Mouse (Mus musculus): ENCODE measurements around the gene Olfr64. TPM values are rescaled to one million over a fixed set of nuclear protein-coding genes. Genes with fewer than 3 reads are reported as not detected.

The Olfr64 gene
- not detected in 2 replicates for polyA plus RNA-seq (2012; rRNA removed; ENCODE audit: low replicate concordance)

GRCm38 (mm10) chr7:103894385-103894784 lies at the start of gene Olfr64:
Gene Olfr64, minus strand, starts transcription at chr7:103894485.

GRCm38 (mm10) chr7:103934264-103934663 lies 40.0 kb upstream of the Olfr64 start, which contains the start of gene Olfr632:
Gene Olfr632, plus strand, starts transcription at chr7:103934347.

GRCm38 (mm10) chr7:103928525-103928924 lies 34.2 kb upstream of the Olfr64 start, which contains the start of gene Olfr631:
Gene Olfr631, plus strand, starts transcription at chr7:103928825.

GRCm38 (mm10) chr7:103903187-103903586 lies 8.9 kb upstream of the Olfr64 start, which contains the start of gene Olfr65:
Gene Olfr65, plus strand, starts transcription at chr7:103903487.

GRCm38 (mm10) chr7:103886152-103886551 lies 8.1 kb downstream of the Olfr64 start, which contains the start of gene Olfr66:
Gene Olfr66, minus strand, starts transcription at chr7:103886252.

GRCm38 (mm10) chr7:103853090-103853489 lies 41.2 kb downstream of the Olfr64 start, which contains the start of gene Hbb-y:
Gene Hbb-y, minus strand, starts transcription at chr7:103853216.

GRCm38 (mm10) chr7:103843034-103843433 lies 51.3 kb downstream of the Olfr64 start, which contains the start of gene Hbb-bh1:
Gene Hbb-bh1, minus strand, starts transcription at chr7:103843164.

GRCm38 (mm10) chr7:103840268-103840667 lies 54.0 kb downstream of the Olfr64 start, which contains the start of gene Hbb-bh2:
Gene Hbb-bh2, minus strand, starts transcription at chr7:103840520.

Other genes starting within 250 kb of the Olfr64 start
- gene Olfr623, start 230.8 kb downstream of the Olfr64 start, polyA plus RNA-seq (2012; rRNA removed; ENCODE audit: low replicate concordance), result not detected in 2 replicates
- not detected in 2 replicates for gene Olfr624, start 223.3 kb downstream of the Olfr64 start, polyA plus RNA-seq (2012; rRNA removed; ENCODE audit: low replicate concordance)
- gene Olfr625-ps1, start 211.8 kb downstream of the Olfr64 start, polyA plus RNA-seq (2012; rRNA removed; ENCODE audit: low replicate concordance), result not detected in 2 replicates
- gene Olfr243, start 179.8 kb downstream of the Olfr64 start, polyA plus RNA-seq (2012; rRNA removed; ENCODE audit: low replicate concordance), result not detected in 2 replicates
- not detected in 2 replicates for gene Olfr628, start 164.1 kb downstream of the Olfr64 start, polyA plus RNA-seq (2012; rRNA removed; ENCODE audit: low replicate concordance)
- not detected in 2 replicates for gene Olfr629, start 149.5 kb downstream of the Olfr64 start, polyA plus RNA-seq (2012; rRNA removed; ENCODE audit: low replicate concordance)
- gene Olfr630, start 137.2 kb downstream of the Olfr64 start, polyA plus RNA-seq (2012; rRNA removed; ENCODE audit: low replicate concordance), result not detected in 2 replicates
- not detected in 2 replicates for gene Olfr69, start 122.9 kb downstream of the Olfr64 start, polyA plus RNA-seq (2012; rRNA removed; ENCODE audit: low replicate concordance)
- not detected in 2 replicates for gene Olfr68, start 114.8 kb downstream of the Olfr64 start, polyA plus RNA-seq (2012; rRNA removed; ENCODE audit: low replicate concordance)
- not detected in 2 replicates for gene Olfr67, start 102.7 kb downstream of the Olfr64 start, polyA plus RNA-seq (2012; rRNA removed; ENCODE audit: low replicate concordance)
- gene Hbb-bt, start 80.5 kb downstream of the Olfr64 start, polyA plus RNA-seq (2012; rRNA removed; ENCODE audit: low replicate concordance), result 130 and 168 TPM in 2 replicates
- gene Hbb-bs, start 66.4 kb downstream of the Olfr64 start, polyA plus RNA-seq (2012; rRNA removed; ENCODE audit: low replicate concordance), result 1,520 and 2,066 TPM in 2 replicates
- gene Hbb-bh2, start 54.0 kb downstream of the Olfr64 start, polyA plus RNA-seq (2012; rRNA removed; ENCODE audit: low replicate concordance), result not detected in 2 replicates
- gene Hbb-bh1, start 51.3 kb downstream of the Olfr64 start, polyA plus RNA-seq (2012; rRNA removed; ENCODE audit: low replicate concordance), result not detected in 2 replicates
- not detected in 2 replicates for gene Hbb-y, start 41.3 kb downstream of the Olfr64 start, polyA plus RNA-seq (2012; rRNA removed; ENCODE audit: low replicate concordance)
- not detected in 2 replicates for gene Olfr66, start 8.2 kb downstream of the Olfr64 start, polyA plus RNA-seq (2012; rRNA removed; ENCODE audit: low replicate concordance)
- not detected in 2 replicates for gene Olfr65, start 9.0 kb upstream of the Olfr64 start, polyA plus RNA-seq (2012; rRNA removed; ENCODE audit: low replicate concordance)
- gene Olfr631, start 34.3 kb upstream of the Olfr64 start, polyA plus RNA-seq (2012; rRNA removed; ENCODE audit: low replicate concordance), result not detected in 2 replicates
- gene Olfr632, start 39.9 kb upstream of the Olfr64 start, polyA plus RNA-seq (2012; rRNA removed; ENCODE audit: low replicate concordance), result not detected in 2 replicates
- gene Olfr633, start 50.0 kb upstream of the Olfr64 start, polyA plus RNA-seq (2012; rRNA removed; ENCODE audit: low replicate concordance), result not detected in 2 replicates
- not detected in 2 replicates for gene Olfr635, start 76.7 kb upstream of the Olfr64 start, polyA plus RNA-seq (2012; rRNA removed; ENCODE audit: low replicate concordance)
- gene Olfr638, start 104.3 kb upstream of the Olfr64 start, polyA plus RNA-seq (2012; rRNA removed; ENCODE audit: low replicate concordance), result not detected in 2 replicates
- not detected in 2 replicates for gene Olfr639, start 122.8 kb upstream of the Olfr64 start, polyA plus RNA-seq (2012; rRNA removed; ENCODE audit: low replicate concordance)
- gene Olfr640, start 131.1 kb upstream of the Olfr64 start, polyA plus RNA-seq (2012; rRNA removed; ENCODE audit: low replicate concordance), result not detected in 2 replicates
- not detected in 2 replicates for gene Olfr641, start 141.0 kb upstream of the Olfr64 start, polyA plus RNA-seq (2012; rRNA removed; ENCODE audit: low replicate concordance)
- not detected in 2 replicates for gene Olfr642, start 158.2 kb upstream of the Olfr64 start, polyA plus RNA-seq (2012; rRNA removed; ENCODE audit: low replicate concordance)
- gene 4930516K23Rik, start 167.0 kb upstream of the Olfr64 start, polyA plus RNA-seq (2012; rRNA removed; ENCODE audit: low replicate concordance), result not detected in 2 replicates
- gene Olfr644, start 177.4 kb upstream of the Olfr64 start, polyA plus RNA-seq (2012; rRNA removed; ENCODE audit: low replicate concordance), result not detected in 2 replicates
- gene Olfr645, start 191.0 kb upstream of the Olfr64 start, polyA plus RNA-seq (2012; rRNA removed; ENCODE audit: low replicate concordance), result not detected in 2 replicates
- gene Olfr646, start 210.4 kb upstream of the Olfr64 start, polyA plus RNA-seq (2012; rRNA removed; ENCODE audit: low replicate concordance), result not detected in 2 replicates
- not detected in 2 replicates for gene Ubqln5, start 235.3 kb upstream of the Olfr64 start, polyA plus RNA-seq (2012; rRNA removed; ENCODE audit: low replicate concordance)
- gene Olfr643, start 242.9 kb upstream of the Olfr64 start, polyA plus RNA-seq (2012; rRNA removed; ENCODE audit: low replicate concordance), result not detected in 2 replicates
- gene Ubqln3, start 248.8 kb upstream of the Olfr64 start, polyA plus RNA-seq (2012; rRNA removed; ENCODE audit: low replicate concordance), result not detected in 2 replicates

Measured in subcutaneous adipose tissue, adult 2 months (tissue).